Mouse (Mus musculus) ES-E14 (cell line): ENCODE data around the gene Tchh. TPM values are rescaled to one million over a fixed set of nuclear protein-coding genes. Genes with fewer than 3 reads are reported as not detected.
"Not testable (repeated sequence)": the region's sequence is repeated elsewhere in the genome, so short reads cannot be mapped to it uniquely, and the experiment has no call there.

ENCODE experiments used
- DNase-seq: peaks from one replicate; pipeline ENCODE4 v3.0.0-alpha.2; 2013; ENCODE audit warnings: low read depth, low spot score
- H3K27ac ChIP-seq: 2 replicates; pipeline ENCODE4 v1.5.1; 2012; ENCODE audit warnings: low read depth, mild to moderate bottlenecking, low read length, moderate library complexity, mixed read lengths; ENCODE audit not compliant: poor library complexity, insufficient read depth, severe bottlenecking
- H3K36me3 ChIP-seq: 2 replicates; pipeline ENCODE4 v1.6.1; 2012; ENCODE audit warnings: mild to moderate bottlenecking, low read length, moderate library complexity, mixed read lengths; ENCODE audit not compliant: control insufficient read depth, poor library complexity, insufficient read depth, severe bottlenecking
- H3K4me1 ChIP-seq, 2 experiments: fragments of 150-350 bp in 1 of 2; sonication (generic) in 1 of 2; 2 replicates each; pipeline ENCODE4 v1.6.1; 2012; ENCODE audit warnings: low read length in 2 of 2, mild to moderate bottlenecking in 1 of 2, mixed read lengths in 1 of 2; ENCODE audit not compliant: control insufficient read depth in 2 of 2, insufficient read depth in 2 of 2, poor library complexity in 1 of 2
- H3K4me3 ChIP-seq, 2 experiments: fragments of 150-350 bp in 1 of 2; sonication (generic) in 1 of 2; 2 replicates each; pipeline ENCODE4 v1.5.1; 2012; ENCODE audit warnings: low read length in 2 of 2, low read depth in 1 of 2, mild to moderate bottlenecking in 1 of 2, mixed read lengths in 1 of 2; ENCODE audit not compliant: insufficient read depth in 1 of 2, poor library complexity in 1 of 2, severe bottlenecking in 1 of 2
- H3K9ac ChIP-seq: 2 replicates; pipeline ENCODE4 v1.6.1; 2012; ENCODE audit warnings: low read depth, mild to moderate bottlenecking, low read length, mixed read lengths; ENCODE audit not compliant: poor library complexity, insufficient read depth, severe bottlenecking
- H3K9me3 ChIP-seq: fragments of 150-350 bp; sonication (generic); 2 replicates; pipeline ENCODE4 v1.6.1; 2012; ENCODE audit warnings: low read depth, mild to moderate bottlenecking, low read length; ENCODE audit not compliant: control insufficient read depth, insufficient read depth
- CHD2 ChIP-seq: IDR thresholded peaks from 2 replicates; pipeline ENCODE4 v1.6.1; 2014; ENCODE audit warnings: mild to moderate bottlenecking, low read depth, low read length, inconsistent platforms
- HCFC1 ChIP-seq: IDR thresholded peaks from 2 replicates; pipeline ENCODE4 v1.6.1; 2012; ENCODE audit warnings: low read length, inconsistent platforms, borderline replicate concordance; ENCODE audit not compliant: insufficient read depth
- MAFK ChIP-seq: IDR thresholded peaks from 2 replicates; pipeline ENCODE4 v1.6.1; 2014; ENCODE audit warnings: mild to moderate bottlenecking, low read depth, low read length, inconsistent platforms; ENCODE audit not compliant: insufficient read depth
- ZC3H11A ChIP-seq: IDR thresholded peaks from 2 replicates; pipeline ENCODE4 v1.6.1; 2012; ENCODE audit warnings: low read depth, mild to moderate bottlenecking, inconsistent platforms, low read length, borderline replicate concordance
- ZNF384 ChIP-seq: IDR thresholded peaks from 2 replicates; pipeline ENCODE4 v1.6.1; 2012; ENCODE audit warnings: low read depth, low read length, inconsistent platforms
- in situ Hi-C, 2 experiments: fragments of 600-800 bp; cut with MboI; formaldehyde crosslinking; loops; one replicate each; pipeline ENCODE4 v1.15.1; 2025; ENCODE audit warnings: low sequenced_read_pairs in 2 of 2, inconsistent platforms in 1 of 2; ENCODE audit not compliant: unreplicated experiment in 2 of 2
- total RNA-seq: library from RNA; depleted of rRNA; stranded (reverse); fragments of 300-350 nt; gene quantifications from 2 replicates; pipeline ENCODE4 v1.2.3, GENCODE M21; 2012

Tchh gene
- total RNA-seq, 1 experiment: 1.3 TPM

DNA sequence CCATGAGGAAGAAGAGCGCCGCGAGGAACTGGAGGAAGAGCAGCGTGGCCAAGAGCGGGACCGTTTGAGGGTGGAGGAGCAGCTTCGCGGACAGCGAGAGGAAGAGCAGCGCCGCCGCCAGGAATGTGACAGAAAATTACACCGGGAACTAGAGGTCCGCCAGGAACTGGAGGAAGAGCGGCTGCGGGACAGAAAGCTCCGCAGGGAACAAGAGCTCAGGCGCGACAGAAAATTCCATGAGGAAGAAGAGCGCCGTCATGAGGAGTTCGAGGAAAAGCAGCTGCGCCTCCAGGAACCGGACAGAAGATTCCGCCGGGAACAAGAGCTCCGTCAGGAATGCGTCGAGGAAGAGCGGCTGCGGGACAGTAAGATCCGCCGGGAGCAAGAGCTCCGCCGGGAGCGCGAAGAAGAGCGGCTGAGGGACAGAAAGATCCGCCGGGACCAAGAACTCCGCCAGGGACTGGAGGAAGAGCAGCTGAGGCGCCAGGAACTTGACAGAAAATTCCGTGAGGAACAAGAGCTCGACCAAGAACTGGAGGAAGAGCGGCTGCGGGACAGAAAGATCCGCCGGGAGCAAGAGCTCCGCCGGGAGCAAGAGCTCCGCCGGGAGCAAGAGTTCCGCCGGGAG lies 4.1 kb downstream of the Tchh start:
- no peak overlapping the region for H3K27ac ChIP-seq
- peak; percentile 35 for DNase-seq
- peak overlapping the region; percentile 50; the same call in 1 of the 2 replicates for H3K9ac ChIP-seq
- peak overlapping the region; percentile 40 to 60 for H3K4me3 ChIP-seq
- TF ChIP-seq MAFK (no peak), ZNF384 (no peak), ZC3H11A (no peak), CHD2 (no peak), HCFC1 (no peak)
- peaks cover 0 to 5% of the 10 kb centered on the region in 2 experiments; a peak in 1 of 4 replicates for H3K4me1 ChIP-seq
- in situ Hi-C loops: no loop called here
- no peaks in the 10 kb centered on the region for H3K9me3 ChIP-seq
- H3K36me3 ChIP-seq: no peaks in the 10 kb centered on the region

DNA sequence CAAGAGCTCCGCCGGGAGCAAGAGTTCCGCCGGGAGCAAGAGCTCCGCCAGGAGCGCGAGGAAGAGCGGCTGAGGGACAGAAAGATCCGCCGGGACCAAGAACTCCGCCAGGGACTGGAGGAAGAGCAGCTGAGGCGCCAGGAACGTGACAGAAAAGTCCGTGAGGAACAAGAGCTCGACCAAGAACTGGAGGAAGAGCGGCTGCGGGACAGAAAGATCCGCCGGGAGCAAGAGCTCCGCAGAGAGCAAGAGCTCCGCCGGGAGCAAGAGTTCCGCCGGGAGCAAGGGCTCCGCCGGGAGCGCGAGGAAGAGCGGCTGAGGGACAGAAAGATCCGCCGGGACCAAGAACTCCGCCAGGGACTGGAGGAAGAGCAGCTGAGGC lies 4.6 kb downstream of the Tchh start:
- H3K9me3 ChIP-seq, H3K36me3 ChIP-seq, H3K27ac ChIP-seq, DNase-seq, H3K4me1 ChIP-seq, in situ Hi-C loops: not testable (repeated sequence)
- Histone ChIP-seq H3K4me3 (peak overlapping the region; percentile 40 to 60), H3K9ac (peak overlapping the region; percentile 50)

DNA sequence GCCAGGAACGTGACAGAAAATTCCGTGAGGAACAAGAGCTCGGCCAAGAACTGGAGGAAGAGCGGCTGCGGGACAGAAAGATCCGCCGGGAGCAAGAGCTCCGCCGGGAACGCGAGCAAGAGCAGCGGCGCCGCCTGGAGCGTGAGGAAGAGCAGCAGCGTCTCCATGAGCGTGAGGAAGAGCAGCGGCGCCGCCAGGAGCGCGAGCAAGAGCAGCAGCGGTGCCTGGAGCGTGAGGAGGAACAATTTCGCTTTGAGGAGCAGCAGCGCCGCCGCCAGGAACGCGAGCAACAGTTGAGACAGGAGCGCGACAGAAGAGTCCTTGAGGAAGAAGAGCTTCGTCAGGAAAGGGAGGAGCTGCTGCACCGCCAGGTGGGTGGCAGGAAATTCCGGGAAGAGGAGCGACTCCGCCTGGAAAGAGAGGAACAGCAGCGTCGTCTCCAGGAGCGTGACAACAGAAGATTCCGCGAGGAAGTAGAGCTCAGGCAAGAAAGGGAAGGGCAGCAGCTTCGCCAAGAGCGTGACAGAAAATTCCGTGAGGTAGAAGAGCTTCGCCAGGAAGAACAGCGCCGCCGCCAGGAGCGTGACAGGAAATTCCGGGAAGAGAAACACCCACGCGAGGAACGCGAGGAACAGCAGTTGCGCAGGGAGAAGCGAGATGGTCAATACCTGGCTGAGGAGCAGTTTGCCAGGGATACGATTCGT lies 5.2 kb downstream of the Tchh start:
- in situ Hi-C loops: no loop called here
- TF ChIP-seq ZNF384 (no peak), HCFC1 (no peak), MAFK (no peak), ZC3H11A (no peak), CHD2 (no peak)
- peak; percentile 57 for DNase-seq
- no peak overlapping the region for H3K27ac ChIP-seq
- H3K9ac ChIP-seq: peak overlapping the region; percentile 50
- no peaks in the 10 kb centered on the region for H3K9me3 ChIP-seq
- H3K4me1 ChIP-seq: peaks cover 0 to 5% of the 10 kb centered on the region in 2 experiments; a peak in 1 of 4 replicates
- H3K4me3 ChIP-seq: peak overlapping the region; percentile 40 to 60
- no peaks in the 10 kb centered on the region for H3K36me3 ChIP-seq

DNA sequence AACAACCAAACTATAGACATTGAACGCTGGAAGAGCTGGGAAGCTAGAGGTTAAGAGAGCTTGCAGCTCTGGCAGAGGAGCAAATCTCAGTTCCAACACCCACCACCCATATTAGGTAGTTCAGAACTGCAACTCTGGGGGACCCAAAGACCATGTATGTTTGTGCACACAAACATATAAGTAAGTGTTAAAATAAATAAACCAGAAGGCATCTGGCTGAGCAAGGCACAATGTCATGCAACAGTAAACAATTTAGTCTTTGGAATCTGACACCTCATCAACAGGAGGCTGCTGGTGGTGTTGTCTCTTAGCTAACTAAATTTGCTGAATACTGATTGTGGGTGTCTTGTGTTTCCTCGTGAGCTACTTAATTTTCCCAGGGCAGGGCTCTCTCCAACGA lies 24.4 kb downstream of the Tchh start:
- Histone ChIP-seq H3K9ac (no peak overlapping the region), H3K36me3 (no peaks in the 10 kb centered on the region), H3K9me3 (no peaks in the 10 kb centered on the region), H3K4me1 (no peaks in the 10 kb centered on the region), H3K27ac (no peak overlapping the region), H3K4me3 (no peak overlapping the region)
- no peak for DNase-seq
- in situ Hi-C loops: no loop called here
- TF ChIP-seq ZC3H11A (no peak), CHD2 (no peak), ZNF384 (no peak), MAFK (no peak), HCFC1 (no peak)

DNA sequence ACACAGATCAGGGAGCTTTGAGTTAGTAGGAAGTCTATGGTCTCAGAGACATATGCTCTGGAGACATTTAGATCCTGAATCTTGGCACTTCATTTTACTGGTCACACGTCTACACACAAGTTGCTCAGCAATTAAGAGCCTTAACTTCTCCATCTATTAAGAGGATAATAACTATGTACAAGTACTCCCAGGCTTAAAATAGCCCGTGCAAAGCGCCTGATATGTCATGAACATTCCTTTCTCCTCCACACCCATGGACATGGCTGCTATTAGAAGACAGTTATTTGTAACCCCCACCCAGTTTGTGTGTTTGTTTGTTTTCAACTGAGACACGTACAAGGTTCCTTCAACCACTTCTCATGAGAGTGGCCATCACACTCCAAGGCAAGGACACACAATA lies 25.0 kb downstream of the Tchh start:
- Histone ChIP-seq H3K9me3 (no peaks in the 10 kb centered on the region), H3K4me3 (no peak overlapping the region), H3K4me1 (no peaks in the 10 kb centered on the region), H3K27ac (no peak overlapping the region), H3K9ac (no peak overlapping the region), H3K36me3 (no peaks in the 10 kb centered on the region)
- DNase-seq: no peak
- no peak for TF ChIP-seq ZNF384
- no peak for TF ChIP-seq MAFK
- no peak for TF ChIP-seq CHD2
- no peak for TF ChIP-seq ZC3H11A
- in situ Hi-C loops: no loop called here
